Mouse (Mus musculus) Muller cell, postnatal 12 days (primary cell): ENCODE data around the gene Syt2.

Experiments
- DNase-seq: peaks from one replicate; pipeline ENCODE4 v3.0.0-alpha.2; 2015; ENCODE audit errors: inconsistent ontology term

Syt2 gene

GRCm38 (mm10) chr1:134646261-134646962 is at the start of gene Syt2:
Syt2 (plus strand) TSS chr1:134646677.
- DNase-seq: peak; percentile 61

- DNase-seq: no peak
These were observed 49.0 kb upstream of the Syt2 start for GRCm38 (mm10) chr1:134597339-134598054.

GRCm38 (mm10) chr1:134604086-134604485 is 42.4 kb upstream of the Syt2 start:
- DNase-seq: no peak

- DNase-seq: no peak
These were observed 40.8 kb upstream of the Syt2 start for GRCm38 (mm10) chr1:134605670-134606069.

- DNase-seq: no peak
These were observed 40.1 kb upstream of the Syt2 start for GRCm38 (mm10) chr1:134606381-134606780.

GRCm38 (mm10) chr1:134607279-134607678 is 39.2 kb upstream of the Syt2 start:
- DNase-seq: no peak

- DNase-seq: no peak
These were observed 37.3 kb upstream of the Syt2 start for GRCm38 (mm10) chr1:134609172-134609571.

- DNase-seq: no peak
These were observed 31.9 kb upstream of the Syt2 start for GRCm38 (mm10) chr1:134614554-134614953.

- no peak for DNase-seq
These were observed 31.5 kb upstream of the Syt2 start for GRCm38 (mm10) chr1:134614988-134615387.

GRCm38 (mm10) chr1:134617656-134618055 is 28.8 kb upstream of the Syt2 start:
- DNase-seq: no peak

- no peak for DNase-seq
These were observed 21.2 kb upstream of the Syt2 start for GRCm38 (mm10) chr1:134625325-134625724.

GRCm38 (mm10) chr1:134629455-134629854 is 17.0 kb upstream of the Syt2 start:
- DNase-seq: no peak

- DNase-seq: no peak
These were observed 12.2 kb upstream of the Syt2 start for GRCm38 (mm10) chr1:134634296-134634695.

GRCm38 (mm10) chr1:134636245-134636644 is 10.2 kb upstream of the Syt2 start:
- DNase-seq: no peak

GRCm38 (mm10) chr1:134636684-134637083 is 9.8 kb upstream of the Syt2 start:
- DNase-seq: peak; percentile 13

- DNase-seq: no peak
These were observed 8.4 kb upstream of the Syt2 start for GRCm38 (mm10) chr1:134638041-134638440.

- peak; percentile 20 for DNase-seq
These were observed 8.0 kb upstream of the Syt2 start for GRCm38 (mm10) chr1:134638522-134638921.

GRCm38 (mm10) chr1:134639460-134639859 is 7.0 kb upstream of the Syt2 start:
- DNase-seq: no peak

GRCm38 (mm10) chr1:134641507-134641906 is 5.0 kb upstream of the Syt2 start:
- no peak for DNase-seq

- DNase-seq: no peak
These were observed 2.8 kb upstream of the Syt2 start for GRCm38 (mm10) chr1:134643702-134644101.

GRCm38 (mm10) chr1:134645408-134646200 is 873 bp upstream of the Syt2 start:
- DNase-seq: no peak

GRCm38 (mm10) chr1:134646963-134647282 is 446 bp downstream of the Syt2 start:
- DNase-seq: no peak

GRCm38 (mm10) chr1:134647591-134647990 is 1.1 kb downstream of the Syt2 start:
- no peak for DNase-seq
